Mouse (Mus musculus) hindlimb bud, embryonic 11.5 days (tissue): ENCODE measurements around the gene 1810049J17Rik.
A peak's percentile ranks its signal among the peaks of the same experiment; 100 is the strongest.

ENCODE experiments used
- DNase-seq: peaks from one replicate; pipeline ENCODE4 v3.0.0-alpha.2; 2012; ENCODE audit warnings: low read depth, low spot score; ENCODE audit errors: extremely low spot score

Gene 1810049J17Rik

GRCm38 (mm10) chr15:12349840-12350239 is 28.1 kb upstream of the 1810049J17Rik start:
- DNase-seq, result no peak

- DNase-seq, result no peak
Observed at GRCm38 (mm10) chr15:12348950-12349349, 27.3 kb upstream of the 1810049J17Rik start.

GRCm38 (mm10) chr15:12346916-12347315 is 25.2 kb upstream of the 1810049J17Rik start:
- DNase-seq, result no peak

GRCm38 (mm10) chr15:12341401-12341758 is 19.7 kb upstream of the 1810049J17Rik start:
- no peak for DNase-seq

- no peak for DNase-seq
Observed at GRCm38 (mm10) chr15:12340536-12341400, 19.1 kb upstream of the 1810049J17Rik start.

GRCm38 (mm10) chr15:12337779-12338137 is 16.1 kb upstream of the 1810049J17Rik start:
- DNase-seq, result no peak

GRCm38 (mm10) chr15:12337030-12337778 is 15.5 kb upstream of the 1810049J17Rik start:
- no peak for DNase-seq

- DNase-seq, result no peak
Observed at GRCm38 (mm10) chr15:12334381-12334780, 12.7 kb upstream of the 1810049J17Rik start.

GRCm38 (mm10) chr15:12331300-12331699 is 9.6 kb upstream of the 1810049J17Rik start:
- no peak for DNase-seq

GRCm38 (mm10) chr15:12330892-12331291 is 9.2 kb upstream of the 1810049J17Rik start:
- no peak for DNase-seq

- no peak for DNase-seq
Observed at GRCm38 (mm10) chr15:12330389-12330788, 8.7 kb upstream of the 1810049J17Rik start.

- DNase-seq, result no peak
Observed at GRCm38 (mm10) chr15:12324326-12324725, 2.6 kb upstream of the 1810049J17Rik start.

GRCm38 (mm10) chr15:12322676-12323402 is 1.1 kb upstream of the 1810049J17Rik start:
- peak; percentile 10 for DNase-seq

- DNase-seq, result peak; percentile 50
Observed at GRCm38 (mm10) chr15:12321091-12321787, 460 bp downstream of the 1810049J17Rik start, which contains the start of gene Golph3. TSS of gene Golph3 (plus strand) at chr15:12321450.

- peak; percentile 5 for DNase-seq
Observed at GRCm38 (mm10) chr15:12320441-12321090, 1.1 kb downstream of the 1810049J17Rik start.

GRCm38 (mm10) chr15:12319889-12320288 is 1.8 kb downstream of the 1810049J17Rik start:
- DNase-seq, result no peak

- DNase-seq, result no peak
Observed at GRCm38 (mm10) chr15:12318451-12318850, 3.2 kb downstream of the 1810049J17Rik start.

GRCm38 (mm10) chr15:12317290-12317689 is 4.4 kb downstream of the 1810049J17Rik start:
- DNase-seq, result no peak

- DNase-seq, result no peak
Observed at GRCm38 (mm10) chr15:12315996-12316395, 5.7 kb downstream of the 1810049J17Rik start.

GRCm38 (mm10) chr15:12314584-12314983 is 7.1 kb downstream of the 1810049J17Rik start:
- no peak for DNase-seq
